Mouse (Mus musculus) neural tube, embryonic 15.5 days (tissue): ENCODE results near the gene Slc10a7. TPM values are rescaled to one million over a fixed set of nuclear protein-coding genes. Genes with fewer than 3 reads are reported as not detected.
"Not testable (repeated sequence)": the region's sequence is repeated elsewhere in the genome, so short reads cannot be mapped to it uniquely, and the experiment has no call there.

Experiments used
- ATAC-seq: fragments of 200-750 bp; cut with Nextera tagmentation; 2 replicates; pipeline ENCODE4 v1.8.0; 2017; ENCODE audit warnings: mild to moderate bottlenecking, moderate TSS enrichment, moderate library complexity; ENCODE audit not compliant: low FRiP score
- H3K27ac ChIP-seq: fragments of 300-500 bp; sonication (generic); replicated peaks from 2 replicates; pipeline ENCODE4 v1.5.1; 2015; ENCODE audit warnings: mild to moderate bottlenecking, inconsistent platforms
- H3K27me3 ChIP-seq: fragments of 300-500 bp; sonication (generic); replicated peaks from 2 replicates; pipeline ENCODE4 v1.6.1; 2015; ENCODE audit warnings: inconsistent platforms
- H3K36me3 ChIP-seq: fragments of 300-500 bp; sonication (generic); 2 replicates; pipeline ENCODE4 v1.6.1; 2015; ENCODE audit warnings: inconsistent platforms
- H3K4me1 ChIP-seq: fragments of 300-500 bp; sonication (generic); 2 replicates; pipeline ENCODE4 v1.6.1; 2015; ENCODE audit warnings: inconsistent platforms
- H3K4me2 ChIP-seq: fragments of 300-500 bp; sonication (generic); 2 replicates; pipeline ENCODE4 v1.6.1; 2015; ENCODE audit warnings: inconsistent platforms, mild to moderate bottlenecking, moderate library complexity
- H3K4me3 ChIP-seq: fragments of 300-500 bp; sonication (generic); replicated peaks from 2 replicates; pipeline ENCODE4 v1.5.1; 2015; ENCODE audit warnings: mild to moderate bottlenecking, inconsistent platforms
- H3K9ac ChIP-seq: fragments of 300-500 bp; sonication (generic); replicated peaks from 2 replicates; pipeline ENCODE4 v1.6.1; 2015; ENCODE audit warnings: mild to moderate bottlenecking, inconsistent platforms
- H3K9me3 ChIP-seq: fragments of 300-500 bp; sonication (generic); replicated peaks from 2 replicates; pipeline ENCODE4 v1.6.1; 2016; ENCODE audit warnings: inconsistent platforms
- WGBS: fragments of 180-500 bp; shearing (Covaris S2); methylation state at CpG from one replicate; pipeline ENCODE4 v1.1.7; 2015; ENCODE audit warnings: mixed read lengths; 5-methylcytosine and 5-hydroxymethylcytosine counted together
- polyA plus RNA-seq: library from polyadenylated mRNA; unstranded; fragments of >200 nt; fragmentation: Nextera tagmentation; extraction: Ambion mirVana; gene quantifications from 2 replicates; pipeline ENCODE4 v1.2.1, GENCODE M21; 2015

The Slc10a7 gene
- 10.2 and 10.7 TPM in 2 replicates for polyA plus RNA-seq

- Histone ChIP-seq H3K4me3 (peak within 1 kb of the TSS; percentile 92), H3K27me3 (no peaks in the 10 kb centered on the region), H3K36me3 (peaks cover 11% of the 10 kb centered on the region), H3K9ac (peak within 1 kb of the TSS; percentile 93), H3K4me1 (peaks cover 22% of the 10 kb centered on the region), H3K27ac (peak within 1 kb of the TSS; percentile 100), H3K4me2 (peak within 1 kb of the TSS; percentile 93), H3K9me3 (no peaks in the 10 kb centered on the region)
- under 1% methylated on average over 51 of the region's 51 CpGs for WGBS
- ATAC-seq, result peak; percentile 97
Measured at GRCm38 (mm10) chr8:78509273-78510031, at the start of gene Slc10a7. Gene Slc10a7, plus strand, starts transcription at chr8:78509346.

- 80% methylated on average over 2 of the region's 2 CpGs for WGBS
- H3K4me3 ChIP-seq, result no peak overlapping the region
- no peak for ATAC-seq
Measured at GRCm38 (mm10) chr8:78463941-78464340, 45.2 kb upstream of the Slc10a7 start.

GRCm38 (mm10) chr8:78467889-78468288 lies 41.3 kb upstream of the Slc10a7 start:
- Histone ChIP-seq H3K27me3 (no peaks in the 10 kb centered on the region), H3K4me1 (no peaks in the 10 kb centered on the region), H3K9ac (no peak overlapping the region), H3K4me3 (no peak overlapping the region), H3K36me3 (no peaks in the 10 kb centered on the region), H3K27ac (no peak overlapping the region), H3K4me2 (no peak overlapping the region), H3K9me3 (no peaks in the 10 kb centered on the region)
- no peak for ATAC-seq
- 89% methylated on average over 2 of the region's 2 CpGs for WGBS

More at GRCm38 (mm10) chr8:78463941-78464340, 45.2 kb upstream of the Slc10a7 start:
- Histone ChIP-seq H3K9me3 (no peaks in the 10 kb centered on the region), H3K4me1 (no peaks in the 10 kb centered on the region), H3K27ac (no peak overlapping the region), H3K4me2 (no peak overlapping the region), H3K27me3 (no peaks in the 10 kb centered on the region), H3K9ac (no peak overlapping the region), H3K36me3 (no peaks in the 10 kb centered on the region)

GRCm38 (mm10) chr8:78477051-78477829 lies 31.9 kb upstream of the Slc10a7 start:
- Histone ChIP-seq H3K27me3 (no peaks in the 10 kb centered on the region), H3K4me2 (no peak overlapping the region), H3K4me3 (no peak overlapping the region), H3K4me1 (no peaks in the 10 kb centered on the region), H3K9ac (no peak overlapping the region), H3K36me3 (no peaks in the 10 kb centered on the region), H3K27ac (no peak overlapping the region), H3K9me3 (no peaks in the 10 kb centered on the region)
- ATAC-seq, result no peak
- 45% methylated on average over 6 of the region's 6 CpGs for WGBS

DNA sequence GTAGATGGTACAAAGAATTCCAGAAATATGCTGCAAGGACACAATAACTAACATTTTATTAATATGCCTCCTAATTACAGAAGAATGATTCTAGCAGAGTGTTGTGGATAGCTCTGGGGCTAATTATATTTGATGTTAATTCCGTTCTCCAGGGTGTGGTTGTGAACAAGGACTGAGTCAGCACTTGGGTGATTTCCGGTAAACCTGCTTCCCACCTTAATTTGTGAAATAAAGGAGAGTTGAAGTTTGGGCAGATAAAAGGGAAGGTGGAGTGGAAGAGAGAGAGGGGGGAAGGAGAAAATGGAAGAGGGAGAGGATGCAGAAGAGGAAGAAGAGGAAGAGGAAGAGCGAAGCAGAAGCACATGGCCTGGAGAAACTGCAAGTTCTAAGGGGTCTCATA lies 19.4 kb upstream of the Slc10a7 start:
- Histone ChIP-seq H3K4me3 (no peak overlapping the region), H3K27ac (no peak overlapping the region), H3K9ac (no peak overlapping the region), H3K9me3 (no peaks in the 10 kb centered on the region), H3K36me3 (no peaks in the 10 kb centered on the region), H3K4me1 (no peaks in the 10 kb centered on the region), H3K4me2 (no peak overlapping the region), H3K27me3 (no peaks in the 10 kb centered on the region)
- WGBS, result 82% methylated on average over 3 of the region's 3 CpGs
- ATAC-seq, result no peak

GRCm38 (mm10) chr8:78493031-78493430 lies 16.1 kb upstream of the Slc10a7 start:
- Histone ChIP-seq H3K36me3 (no peaks in the 10 kb centered on the region), H3K27ac (no peak overlapping the region), H3K4me2 (no peak overlapping the region), H3K4me1 (no peaks in the 10 kb centered on the region), H3K27me3 (no peaks in the 10 kb centered on the region), H3K9me3 (no peaks in the 10 kb centered on the region), H3K4me3 (no peak overlapping the region), H3K9ac (no peak overlapping the region)
- ATAC-seq, result no peak
- WGBS, result 31% methylated on average over 2 of the region's 2 CpGs

DNA sequence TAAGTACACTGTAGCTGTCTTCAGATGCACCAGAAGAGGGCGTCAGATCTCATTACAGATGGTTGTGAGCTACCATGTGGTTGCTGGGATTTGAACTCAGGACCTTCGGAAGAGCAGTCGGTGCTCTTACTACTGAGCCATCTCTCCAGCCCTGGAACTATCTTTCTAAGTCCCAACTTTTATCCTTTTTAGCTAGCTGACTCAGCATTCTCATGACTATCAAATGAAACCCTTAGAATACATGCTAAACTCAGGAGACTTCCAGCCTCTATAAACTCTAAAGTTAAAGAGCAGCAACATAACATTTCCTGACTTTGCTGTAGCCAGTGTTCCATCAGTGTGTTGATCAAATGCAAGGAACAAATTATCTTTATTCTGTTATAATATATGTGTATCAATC lies 12.9 kb upstream of the Slc10a7 start:
- not testable (repeated sequence) for ATAC-seq, H3K27me3 ChIP-seq, H3K9me3 ChIP-seq, H3K27ac ChIP-seq, H3K4me3 ChIP-seq, H3K9ac ChIP-seq, H3K36me3 ChIP-seq, H3K4me1 ChIP-seq, H3K4me2 ChIP-seq
- WGBS, result 90% methylated on average over 3 of the region's 3 CpGs

DNA sequence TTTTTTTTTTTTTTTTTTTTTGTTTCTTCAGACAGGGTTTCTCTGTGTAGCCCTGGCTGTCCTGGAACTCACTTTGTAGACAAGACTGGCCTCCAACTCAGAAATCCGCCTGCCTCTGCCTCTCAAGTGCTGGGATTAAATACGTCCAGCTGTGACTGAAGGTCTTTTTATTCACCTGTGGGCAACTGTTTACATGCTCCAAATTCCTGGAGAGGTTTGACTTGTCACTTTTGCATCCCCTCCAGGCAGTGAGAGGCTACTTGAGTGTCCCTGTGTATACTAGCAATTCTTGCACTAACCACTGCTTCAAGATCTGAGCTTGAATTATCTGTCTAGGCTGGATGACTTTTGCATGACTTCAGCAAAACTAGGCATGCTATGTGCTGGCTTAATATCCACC lies 6.4 kb upstream of the Slc10a7 start:
- no peak overlapping the region for H3K4me2 ChIP-seq
- no peak for ATAC-seq
- no peaks in the 10 kb centered on the region for H3K9me3 ChIP-seq
- no peak overlapping the region for H3K27ac ChIP-seq
- H3K36me3 ChIP-seq, result peaks cover 15% of the 10 kb centered on the region
- H3K4me1 ChIP-seq, result peaks cover 9% of the 10 kb centered on the region
- H3K4me3 ChIP-seq, result no peak overlapping the region
- 89% methylated on average over 2 of the region's 2 CpGs for WGBS
- no peaks in the 10 kb centered on the region for H3K27me3 ChIP-seq
- H3K9ac ChIP-seq, result no peak overlapping the region

DNA sequence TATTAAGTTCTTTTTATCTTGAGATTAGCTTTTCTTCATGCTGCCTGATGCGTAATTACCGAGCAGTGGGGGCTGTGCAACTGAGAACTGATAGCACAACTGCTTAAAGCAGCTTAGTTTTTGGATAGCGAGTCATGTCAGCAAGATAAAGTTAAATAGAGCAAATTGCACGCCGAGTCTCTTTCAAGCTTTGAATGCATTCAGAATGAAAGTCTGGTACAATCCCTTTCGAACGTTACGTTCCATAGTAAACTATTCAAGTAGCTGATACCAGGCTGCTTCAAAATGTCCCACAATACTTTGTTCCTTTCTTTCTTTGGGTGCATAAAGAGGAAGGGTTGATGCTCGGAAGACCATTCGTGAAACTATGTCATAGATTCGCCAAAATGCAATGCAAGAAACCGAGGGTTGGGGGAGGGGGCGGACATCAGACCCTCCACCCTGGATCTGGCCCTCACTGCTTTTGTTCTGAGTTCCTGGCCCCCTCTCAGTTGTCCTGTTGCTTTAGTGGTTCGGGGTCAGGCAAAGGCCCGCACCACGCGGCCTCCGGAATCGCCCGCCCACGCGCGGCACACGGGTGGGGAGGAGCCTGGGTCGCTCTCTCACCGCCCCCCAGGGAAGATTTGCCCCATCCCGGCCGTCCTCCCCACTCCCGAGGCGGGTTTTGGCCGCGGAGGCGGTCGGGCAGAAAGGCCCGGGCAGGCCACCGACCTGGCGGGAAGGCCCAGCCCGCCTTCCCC lies 997 bp upstream of the Slc10a7 start:
- peak overlapping the region; percentile 93 for H3K4me2 ChIP-seq
- H3K9me3 ChIP-seq, result no peaks in the 10 kb centered on the region
- H3K4me1 ChIP-seq, result peaks cover 22% of the 10 kb centered on the region
- peak overlapping the region; percentile 100 for H3K27ac ChIP-seq
- peak; percentile 48 for ATAC-seq
- under 1% methylated on average over 38 of the region's 38 CpGs for WGBS
- H3K9ac ChIP-seq, result peak overlapping the region; percentile 93
- peak overlapping the region; percentile 92 for H3K4me3 ChIP-seq
- peaks cover 15% of the 10 kb centered on the region for H3K36me3 ChIP-seq
- no peaks in the 10 kb centered on the region for H3K27me3 ChIP-seq

- Histone ChIP-seq H3K4me3 (peak within 1 kb of the TSS; percentile 92), H3K9me3 (no peaks in the 10 kb centered on the region), H3K36me3 (peaks cover 15% of the 10 kb centered on the region), H3K4me1 (peaks cover 22% of the 10 kb centered on the region), H3K9ac (peak within 1 kb of the TSS; percentile 93), H3K27me3 (no peaks in the 10 kb centered on the region), H3K4me2 (peak within 1 kb of the TSS; percentile 93), H3K27ac (peak within 1 kb of the TSS; percentile 100)
- peak; percentile 94 for ATAC-seq
- WGBS, result under 1% methylated on average over 55 of the region's 70 CpGs
Measured at GRCm38 (mm10) chr8:78508719-78509272, 350 bp upstream of the Slc10a7 start, which contains the start of gene Rbmxl1. Gene Rbmxl1, minus strand, starts transcription at chr8:78508898.

DNA sequence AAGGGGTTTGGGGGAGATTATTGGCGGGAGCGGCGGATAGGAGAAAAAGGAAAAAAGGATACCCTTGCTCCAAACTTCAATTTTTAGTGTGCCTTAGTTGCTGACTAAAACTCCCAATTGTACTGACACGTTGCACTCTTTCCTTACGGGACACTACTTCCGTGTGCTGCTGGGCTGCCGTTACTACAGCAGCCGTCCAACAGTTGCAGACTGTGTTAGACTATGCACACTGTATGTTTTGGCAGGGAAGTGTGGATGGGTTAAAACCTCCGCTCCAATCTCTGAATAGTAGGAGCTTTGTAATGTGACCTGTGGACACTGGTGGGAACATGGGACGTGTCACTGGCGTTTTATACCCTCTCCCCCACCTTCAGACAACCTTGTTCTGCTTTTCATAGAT lies 948 bp downstream of the Slc10a7 start:
- Histone ChIP-seq H3K27ac (peak overlapping the region; percentile 100), H3K9me3 (no peaks in the 10 kb centered on the region), H3K9ac (peak overlapping the region; percentile 93), H3K36me3 (peaks cover 5% of the 10 kb centered on the region), H3K4me1 (peaks cover 22% of the 10 kb centered on the region), H3K4me2 (peak overlapping the region; percentile 93), H3K4me3 (peak overlapping the region; percentile 92), H3K27me3 (no peaks in the 10 kb centered on the region)
- WGBS, result under 1% methylated on average over 11 of the region's 11 CpGs
- no peak for ATAC-seq
